Mouse (Mus musculus) midbrain, embryonic 14.5 days (tissue): Measurements from ENCODE around the gene Tcam1. TPM values are rescaled to one million over a fixed set of nuclear protein-coding genes. Genes with fewer than 3 reads are reported as not detected.

Experiments used
- ATAC-seq: fragments of 200-750 bp; cut with Nextera tagmentation; 2 replicates; pipeline ENCODE4 v1.8.0; 2017; ENCODE audit warnings: moderate number of reproducible peaks, moderate library complexity; ENCODE audit not compliant: low FRiP score, low TSS enrichment
- DNase-seq: peaks from one replicate; pipeline ENCODE4 v3.0.0-alpha.2; 2015
- H3K27ac ChIP-seq: fragments of 300-500 bp; sonication (generic); replicated peaks from 2 replicates; pipeline ENCODE4 v1.5.1; 2014; ENCODE audit warnings: mild to moderate bottlenecking, low read depth, low read length, moderate library complexity
- H3K27me3 ChIP-seq: fragments of 300-500 bp; sonication (generic); 2 replicates; pipeline ENCODE4 v1.6.1; 2014; ENCODE audit warnings: low read length, control low read depth, mixed read lengths; ENCODE audit not compliant: control insufficient read depth, insufficient read depth
- H3K36me3 ChIP-seq: fragments of 300-500 bp; sonication (generic); 2 replicates; pipeline ENCODE4 v1.6.1; 2014; ENCODE audit warnings: low read length, control low read depth; ENCODE audit not compliant: control insufficient read depth, insufficient read depth
- H3K4me1 ChIP-seq: fragments of 300-500 bp; sonication (generic); 2 replicates; pipeline ENCODE4 v1.6.1; 2014; ENCODE audit warnings: mild to moderate bottlenecking, antibody characterized with exemption, low read length, control low read depth; ENCODE audit not compliant: control insufficient read depth, insufficient read depth
- H3K4me2 ChIP-seq: fragments of 300-500 bp; sonication (generic); 2 replicates; pipeline ENCODE4 v1.6.1; 2014; ENCODE audit warnings: mild to moderate bottlenecking, low read length, moderate library complexity
- H3K4me3 ChIP-seq: fragments of 300-500 bp; sonication (generic); replicated peaks from 2 replicates; pipeline ENCODE4 v1.5.1; 2014; ENCODE audit warnings: low read depth, low read length
- H3K9ac ChIP-seq: fragments of 300-500 bp; sonication (generic); replicated peaks from 2 replicates; pipeline ENCODE4 v1.6.1; 2014; ENCODE audit warnings: mild to moderate bottlenecking, low read length, moderate library complexity
- H3K9me3 ChIP-seq: fragments of 300-500 bp; sonication (generic); 2 replicates; pipeline ENCODE4 v1.6.1; 2016; ENCODE audit warnings: low read length, control low read depth, mixed read lengths; ENCODE audit not compliant: control insufficient read depth
- WGBS: fragments of 180-500 bp; shearing (Covaris S2); extraction: QIAGEN DNeasy Blood & Tissue Kit; methylation state at CpG from one replicate; pipeline ENCODE4 v1.1.7; 2014; 5-methylcytosine and 5-hydroxymethylcytosine counted together
- polyA plus RNA-seq: library from polyadenylated mRNA; unstranded; fragments of >200 nt; fragmentation: Nextera tagmentation; extraction: Ambion mirVana; gene quantifications from 2 replicates; pipeline ENCODE4 v1.2.1, GENCODE M21; 2014

Tcam1 gene
- polyA plus RNA-seq, 1 experiment from 2014 or later: 0.12 TPM

- Histone ChIP-seq H3K4me3 (no peak overlapping the region), H3K27me3 (no peaks in the 10 kb centered on the region), H3K9ac (peak overlapping the region; percentile 17; the same call in 1 of the 2 replicates), H3K4me1 (peaks cover 13% of the 10 kb centered on the region), H3K9me3 (no peaks in the 10 kb centered on the region), H3K36me3 (peaks cover 34% of the 10 kb centered on the region), H3K27ac (peak overlapping the region; percentile 14), H3K4me2 (0 out of 2 replicates have a peak overlapping the region, but pooled peaks have one; percentile 8)
- ATAC-seq (no peak), DNase-seq (peak; percentile 27)
- WGBS: 46% methylated on average over 3 of the region's 3 CpGs
Measured at GRCm38 (mm10) chr11:106269060-106269431, 7.4 kb upstream of the Tcam1 start.

- Histone ChIP-seq H3K9ac (peak overlapping the region; percentile 91), H3K9me3 (no peaks in the 10 kb centered on the region), H3K27me3 (no peaks in the 10 kb centered on the region), H3K4me1 (peaks cover 15% of the 10 kb centered on the region), H3K4me2 (peak overlapping the region; percentile 82), H3K36me3 (peaks cover 12% of the 10 kb centered on the region), H3K27ac (no peak overlapping the region; the same call in 1 of the 2 replicates), H3K4me3 (peak overlapping the region; percentile 94)
- no peak for DNase-seq
- WGBS: 53% methylated on average over 5 of the region's 5 CpGs
- no peak for ATAC-seq
Measured at GRCm38 (mm10) chr11:106271131-106271793, 5.2 kb upstream of the Tcam1 start.

GRCm38 (mm10) chr11:106271794-106272643, 4.5 kb upstream of the Tcam1 start:
- DNase-seq (peak; percentile 36), ATAC-seq (peak; percentile 15)
- WGBS: 2% methylated on average over 41 of the region's 41 CpGs
- Histone ChIP-seq H3K4me2 (peak overlapping the region; percentile 82), H3K9ac (peak overlapping the region; percentile 91), H3K4me1 (peaks cover 16% of the 10 kb centered on the region), H3K4me3 (peak overlapping the region; percentile 94), H3K36me3 (peaks cover 5% of the 10 kb centered on the region; the same call in 1 of the 2 replicates), H3K9me3 (no peaks in the 10 kb centered on the region), H3K27ac (peak overlapping the region; percentile 79), H3K27me3 (no peaks in the 10 kb centered on the region)

- peak; percentile 98 for DNase-seq
Measured at GRCm38 (mm10) chr11:106272644-106273310, 3.7 kb upstream of the Tcam1 start, which contains the start of gene Smarcd2. TSS of gene Smarcd2 (minus strand) at chr11:106272972.

GRCm38 (mm10) chr11:106273311-106273684, 3.2 kb upstream of the Tcam1 start:
- ATAC-seq (peak; percentile 12; the same call in 1 of the 2 replicates), DNase-seq (no peak)
- Histone ChIP-seq H3K36me3 (no peaks in the 10 kb centered on the region), H3K4me1 (peaks cover 16% of the 10 kb centered on the region), H3K4me3 (peak overlapping the region; percentile 94), H3K27ac (peak overlapping the region; percentile 79; the same call in 1 of the 2 replicates), H3K4me2 (peak overlapping the region; percentile 82), H3K9ac (peak overlapping the region; percentile 43), H3K9me3 (no peaks in the 10 kb centered on the region), H3K27me3 (no peaks in the 10 kb centered on the region)
- 21% methylated on average over 16 of the region's 16 CpGs for WGBS

More at GRCm38 (mm10) chr11:106272644-106273310, 3.7 kb upstream of the Tcam1 start, which contains the start of gene Smarcd2:
- Histone ChIP-seq H3K4me1 (peaks cover 16% of the 10 kb centered on the region), H3K4me3 (peak within 1 kb of the TSS; percentile 94), H3K9ac (peak within 1 kb of the TSS; percentile 91), H3K27ac (peak within 1 kb of the TSS; percentile 79), H3K4me2 (peak within 1 kb of the TSS; percentile 82), H3K9me3 (no peaks in the 10 kb centered on the region), H3K27me3 (no peaks in the 10 kb centered on the region), H3K36me3 (no peaks in the 10 kb centered on the region)
- peak; percentile 93 for ATAC-seq
- under 1% methylated on average over 72 of the region's 72 CpGs for WGBS

- no peak for ATAC-seq
- 97% methylated on average over 6 of the region's 6 CpGs for WGBS
- no peak overlapping the region for H3K27ac ChIP-seq
Measured at GRCm38 (mm10) chr11:106273811-106274210, 2.7 kb upstream of the Tcam1 start.

GRCm38 (mm10) chr11:106274374-106274773, 2.1 kb upstream of the Tcam1 start:
- no peak overlapping the region for H3K27ac ChIP-seq
- H3K9ac ChIP-seq: no peak overlapping the region
- H3K36me3 ChIP-seq: no peaks in the 10 kb centered on the region
- DNase-seq (no peak), ATAC-seq (no peak)
- WGBS: 95% methylated on average over 1 of the region's 1 CpGs
- no peaks in the 10 kb centered on the region for H3K9me3 ChIP-seq
- no peaks in the 10 kb centered on the region for H3K27me3 ChIP-seq
- H3K4me1 ChIP-seq: peaks cover 11% of the 10 kb centered on the region
- no peak overlapping the region for H3K4me3 ChIP-seq
- H3K4me2 ChIP-seq: no peak overlapping the region

More at GRCm38 (mm10) chr11:106273811-106274210, 2.7 kb upstream of the Tcam1 start:
- Histone ChIP-seq H3K4me3 (no peak overlapping the region), H3K4me1 (peaks cover 11% of the 10 kb centered on the region), H3K36me3 (no peaks in the 10 kb centered on the region), H3K27me3 (no peaks in the 10 kb centered on the region), H3K9me3 (no peaks in the 10 kb centered on the region), H3K4me2 (peak overlapping the region; percentile 82; the same call in 1 of the 2 replicates), H3K9ac (no peak overlapping the region)
- no peak for DNase-seq

- WGBS: 86% methylated on average over 7 of the region's 7 CpGs
- Histone ChIP-seq H3K9ac (no peak overlapping the region), H3K4me1 (peaks cover 11% of the 10 kb centered on the region), H3K27ac (no peak overlapping the region), H3K36me3 (no peaks in the 10 kb centered on the region), H3K27me3 (no peaks in the 10 kb centered on the region), H3K4me3 (no peak overlapping the region), H3K4me2 (no peak overlapping the region), H3K9me3 (no peaks in the 10 kb centered on the region)
- DNase-seq: no peak
- ATAC-seq: no peak
Measured at GRCm38 (mm10) chr11:106274971-106275411, 1.5 kb upstream of the Tcam1 start.
